Mouse (Mus musculus) olfactory bulb, adult 2 months (tissue): ENCODE measurements around the gene Dtnb.

Experiments
- CTCF ChIP-seq: fragments of 200-500 bp; IDR thresholded peaks from 2 replicates; pipeline ENCODE4 v1.5.1; 2012; ENCODE audit warnings: low read depth, mild to moderate bottlenecking, low read length, moderate library complexity; ENCODE audit not compliant: insufficient read depth
- POLR2A ChIP-seq: fragments of 200-500 bp; IDR thresholded peaks from 2 replicates; pipeline ENCODE4 v1.6.1; 2012; ENCODE audit warnings: mild to moderate bottlenecking, low read depth, low read length, moderate library complexity; ENCODE audit not compliant: insufficient read depth

- no peak for TF ChIP-seq CTCF
- TF ChIP-seq POLR2A = no peak
Measured at GRCm38 (mm10) chr12:3656799-3657198, 84.6 kb downstream of the Dtnb start.
